Mouse (Mus musculus) brain, embryonic 14.5 days (tissue): ENCODE measurements around the gene Spem2. TPM values are rescaled to one million over a fixed set of nuclear protein-coding genes. Genes with fewer than 3 reads are reported as not detected.

Source experiments
- DNase-seq: peaks from one replicate; pipeline ENCODE4 v3.0.0-alpha.2; 2011; ENCODE audit warnings: low read depth
- CTCF ChIP-seq: fragments of 200-500 bp; IDR thresholded peaks from 2 replicates; pipeline ENCODE4 v1.5.1; 2012; ENCODE audit warnings: inconsistent platforms, mild to moderate bottlenecking, moderate library complexity, borderline replicate concordance; ENCODE audit not compliant: insufficient read depth, insufficient read length; ENCODE audit errors: extremely low read depth
- POLR2A ChIP-seq: fragments of 200-500 bp; IDR thresholded peaks from 2 replicates; pipeline ENCODE4 v1.6.1; 2012; ENCODE audit warnings: mild to moderate bottlenecking, inconsistent platforms, borderline replicate concordance; ENCODE audit not compliant: poor library complexity, insufficient read depth, insufficient read length, severe bottlenecking; ENCODE audit errors: extremely low read depth
- polyA plus RNA-seq: library from polyadenylated mRNA; depleted of rRNA; stranded (reverse); fragments of >200 nt; gene quantifications from 2 replicates; pipeline ENCODE4 v1.2.3, GENCODE M21; 2012

Gene Spem2
- polyA plus RNA-seq, 1 experiment, result not detected

DNA sequence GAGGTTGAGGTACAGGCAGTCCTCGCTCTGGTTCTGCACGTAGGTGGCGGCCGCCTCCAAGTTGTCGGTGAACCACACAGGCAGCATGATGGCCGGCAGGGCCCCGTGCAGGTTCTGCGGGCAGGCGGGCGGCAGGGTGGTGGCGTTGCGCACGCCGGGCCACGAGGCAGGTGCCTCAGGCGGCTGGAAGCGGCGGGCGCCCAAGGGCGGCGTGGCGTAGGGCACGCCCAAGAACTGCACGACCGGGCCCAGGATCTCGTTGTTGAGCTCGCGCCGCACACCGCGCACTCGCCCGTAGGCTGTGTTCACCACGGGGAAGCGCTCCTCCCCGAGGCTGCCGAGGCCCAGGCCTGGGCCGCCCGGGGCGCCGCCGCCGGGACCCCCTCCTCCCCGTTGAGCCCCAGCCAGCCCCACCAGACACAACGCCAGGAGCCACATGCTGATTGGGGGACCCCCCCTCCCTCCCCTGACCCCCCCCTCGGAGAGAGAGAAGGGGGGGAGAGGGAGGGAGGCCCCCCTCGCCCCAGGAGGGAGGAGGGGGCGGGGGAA, 15.8 kb upstream of the Spem2 start:
- DNase-seq, result peak; percentile 51
- TF ChIP-seq POLR2A (no peak), CTCF (no peak)

DNA sequence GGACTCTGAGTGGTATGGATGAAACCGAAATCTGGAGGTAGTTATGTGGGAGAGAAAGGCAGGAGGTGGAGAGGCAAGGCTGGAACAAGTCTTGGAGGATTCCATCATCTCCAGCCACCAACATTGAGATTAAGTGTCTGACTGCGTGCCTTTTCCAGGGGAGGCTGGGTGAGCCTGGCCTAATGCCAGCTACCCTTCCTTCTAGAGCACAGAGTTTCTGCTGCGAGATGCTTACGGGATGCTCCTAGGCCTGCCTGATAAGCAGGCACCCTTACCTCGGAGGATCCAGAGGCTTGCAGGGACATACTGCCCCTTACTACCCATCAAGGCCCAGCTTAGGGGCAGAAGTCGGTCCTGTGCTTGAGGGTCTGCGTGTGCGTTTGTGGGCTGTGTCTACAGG, 15.3 kb upstream of the Spem2 start:
- no peak for TF ChIP-seq CTCF
- TF ChIP-seq POLR2A, result no peak
- DNase-seq, result peak; percentile 14

DNA sequence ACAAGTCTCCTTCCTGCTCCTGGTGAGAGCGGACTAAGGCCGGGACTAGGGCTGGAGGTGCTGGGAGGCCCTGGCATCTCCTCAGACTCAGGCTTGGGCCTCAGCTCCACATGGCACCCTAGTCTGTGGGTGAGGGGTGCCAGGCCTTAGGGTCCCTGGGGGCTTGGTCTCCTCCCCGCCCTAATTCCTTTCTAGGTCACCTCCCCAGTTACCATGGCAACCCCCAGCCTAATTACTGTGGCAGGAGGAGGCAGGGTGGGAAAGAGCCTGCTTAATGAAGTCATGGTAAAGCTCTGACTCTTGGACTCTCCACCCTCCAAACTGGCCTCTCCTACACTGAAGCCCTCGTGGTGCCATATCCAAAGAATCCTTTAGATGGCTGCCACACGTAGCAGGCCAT, 10.6 kb upstream of the Spem2 start:
- TF ChIP-seq POLR2A (no peak), CTCF (no peak)
- no peak for DNase-seq

DNA sequence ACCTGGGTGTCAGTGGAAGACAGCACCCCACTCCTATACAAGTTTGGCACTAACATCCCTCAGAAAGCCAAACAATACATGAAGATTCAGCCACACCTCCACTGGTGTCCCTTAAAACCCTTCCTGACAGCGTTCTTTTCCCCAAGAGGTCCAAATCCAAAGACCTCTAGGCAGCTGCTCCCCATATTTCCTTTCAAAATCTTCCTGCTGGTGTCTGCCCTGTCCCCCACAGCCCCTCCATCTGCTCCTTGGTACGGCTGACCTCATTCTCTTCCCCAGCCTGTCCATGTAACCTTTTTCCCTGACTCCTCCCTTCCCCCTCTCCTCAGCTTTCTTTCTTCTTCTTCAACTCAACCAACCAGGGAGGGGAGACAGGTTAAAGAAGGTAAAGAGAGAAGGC, 5.2 kb upstream of the Spem2 start:
- no peak for TF ChIP-seq CTCF
- no peak for TF ChIP-seq POLR2A

GRCm38 (mm10) chr11:69822080-69822479, 3.8 kb upstream of the Spem2 start, which contains the start of gene Spem1:
TSS of gene Spem1 (minus strand) at chr11:69822180.
- DNase-seq, result no peak
- no peak for TF ChIP-seq POLR2A
- TF ChIP-seq CTCF, result no peak

More for the DNA sequence above, 5.2 kb upstream of the Spem2 start:
- no peak for DNase-seq

DNA sequence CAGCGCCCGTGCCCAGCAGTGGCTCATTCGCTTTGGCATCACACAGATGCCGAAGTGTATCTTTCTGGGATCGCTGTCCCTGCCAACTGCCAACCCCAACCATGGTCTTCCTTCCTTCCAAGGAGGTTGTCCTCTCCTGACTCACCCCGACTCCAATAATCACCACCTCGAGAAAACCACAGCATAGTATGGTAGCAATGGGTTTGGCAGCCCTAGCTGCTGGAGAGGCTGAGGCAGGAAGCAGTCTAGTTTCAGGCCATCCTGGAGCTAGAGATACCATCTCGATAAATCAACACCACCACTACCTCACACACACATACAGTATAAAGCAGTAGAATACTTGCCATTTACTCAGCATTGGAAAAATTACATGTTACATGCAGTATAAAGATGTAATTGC, 606 bp upstream of the Spem2 start:
- DNase-seq, result no peak
- TF ChIP-seq CTCF (no peak), POLR2A (no peak)

DNA sequence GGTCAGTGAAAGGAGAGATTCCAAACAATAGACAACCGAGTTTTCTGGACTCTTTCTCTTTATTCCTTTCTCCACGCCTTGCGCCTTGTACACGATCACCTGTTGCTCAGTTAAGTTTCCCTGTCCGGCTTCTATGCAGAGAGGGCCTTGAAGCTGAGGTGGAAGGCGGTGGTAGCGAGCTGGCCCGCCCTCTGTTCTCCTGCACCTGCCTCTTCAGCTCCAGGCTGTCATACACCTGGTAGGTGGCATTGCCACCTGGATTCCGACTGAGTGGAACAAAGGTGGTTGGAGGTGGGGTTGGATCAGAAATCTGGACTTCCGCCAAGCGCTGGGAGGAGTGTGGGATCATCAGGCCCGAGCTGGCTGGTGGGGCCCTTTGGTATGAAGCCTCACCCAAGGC, 1.7 kb downstream of the Spem2 start:
- no peak for DNase-seq
- TF ChIP-seq CTCF, result no peak
- no peak for TF ChIP-seq POLR2A

- TF ChIP-seq CTCF (no peak), POLR2A (no peak)
These were observed 3.1 kb downstream of the Spem2 start, which contains the start of gene Gm39566 for GRCm38 (mm10) chr11:69815155-69815554. TSS of gene Gm39566 (minus strand) at chr11:69815298.

GRCm38 (mm10) chr11:69810280-69810679, 8.0 kb downstream of the Spem2 start:
- no peak for DNase-seq
- TF ChIP-seq CTCF, result no peak
- TF ChIP-seq POLR2A, result no peak

More at GRCm38 (mm10) chr11:69815155-69815554, 3.1 kb downstream of the Spem2 start, which contains the start of gene Gm39566:
- no peak for DNase-seq

DNA sequence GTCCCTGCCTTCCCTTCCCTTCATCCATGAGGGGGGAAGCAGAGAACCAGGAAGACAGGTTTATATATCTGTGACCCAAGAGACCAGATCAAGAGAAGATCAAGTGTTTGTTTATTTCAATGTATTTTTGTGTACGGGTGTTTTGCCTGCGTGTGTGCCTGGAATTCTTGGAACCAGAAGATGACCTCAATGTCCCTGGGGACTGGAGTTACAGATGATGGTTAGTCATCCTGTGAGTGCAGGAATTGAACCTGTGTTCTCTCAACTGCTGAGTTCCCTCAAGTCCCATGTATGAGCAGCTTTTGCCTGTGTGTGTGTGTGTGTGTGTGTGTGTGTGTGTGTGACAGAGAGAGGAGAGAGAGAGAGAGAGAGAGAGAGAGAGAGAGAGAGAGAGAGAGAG, 10.6 kb downstream of the Spem2 start:
- TF ChIP-seq POLR2A (no peak), CTCF (no peak)
- DNase-seq, result no peak

DNA sequence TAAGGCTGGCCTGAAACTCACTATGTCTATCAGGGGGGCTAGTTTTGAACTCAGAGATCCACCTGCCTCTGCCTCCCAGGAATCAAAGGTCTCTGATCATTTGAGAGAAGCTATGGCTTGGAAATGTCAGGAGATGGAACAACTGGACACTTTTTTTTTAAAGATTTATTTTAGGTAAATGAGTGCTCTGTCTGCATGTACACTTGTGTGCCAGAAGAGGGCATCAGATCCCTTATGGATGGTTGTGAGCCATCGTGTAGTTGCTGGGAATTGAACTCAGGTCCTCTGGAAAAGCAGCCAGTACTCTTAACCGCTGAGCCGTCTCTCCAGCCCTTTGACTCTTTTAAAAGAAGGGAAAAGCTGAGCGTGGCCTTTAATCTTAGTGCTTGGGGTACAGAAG, 11.9 kb downstream of the Spem2 start:
- TF ChIP-seq POLR2A, result no peak
- TF ChIP-seq CTCF, result no peak
- no peak for DNase-seq
